Mouse (Mus musculus) G1E (cell line): ENCODE data around the gene Pi16. TPM values are rescaled to one million over a fixed set of nuclear protein-coding genes. Genes with fewer than 3 reads are reported as not detected.

ENCODE experiments used
- ATAC-seq: 2 replicates; pipeline ENCODE4 v1.8.0; 2016; ENCODE audit warnings: mild to moderate bottlenecking; ENCODE audit not compliant: insufficient number of reproducible peaks, poor library complexity, low FRiP score, severe bottlenecking; ENCODE audit errors: extremely low read depth
- DNase-seq: peaks from one replicate; pipeline ENCODE4 v3.0.0; 2012; ENCODE audit warnings: low spot score
- H3K27me3 ChIP-seq: 2 replicates; pipeline ENCODE4 v1.6.1; 2012; ENCODE audit warnings: mild to moderate bottlenecking, low read length, inconsistent platforms; ENCODE audit not compliant: insufficient read depth
- H3K36me3 ChIP-seq: replicated peaks from 2 replicates; pipeline ENCODE3; 2012; ENCODE audit warnings: mild to moderate bottlenecking, inconsistent platforms
- H3K4me1 ChIP-seq: 2 replicates; pipeline ENCODE4 v1.6.1; 2012; ENCODE audit warnings: low read depth, low read length, inconsistent platforms, mixed read lengths; ENCODE audit not compliant: insufficient read depth
- H3K4me3 ChIP-seq: 2 replicates; pipeline ENCODE4 v1.5.1; 2012; ENCODE audit warnings: low read depth, mild to moderate bottlenecking, inconsistent platforms, low read length, moderate library complexity, mixed read lengths
- H3K9me3 ChIP-seq: replicated peaks from 2 replicates; pipeline ENCODE4 v1.6.1; 2012; ENCODE audit warnings: inconsistent platforms
- CTCF ChIP-seq: IDR thresholded peaks from 2 replicates; pipeline ENCODE4 v1.5.1; 2012; ENCODE audit warnings: low read depth, low read length, inconsistent platforms, mixed read lengths
- GATA1 ChIP-seq: IDR thresholded peaks from 2 replicates; pipeline ENCODE4 v1.6.1; 2012; ENCODE audit warnings: borderline replicate concordance, low read length, inconsistent platforms, mixed read lengths
- GATA2 ChIP-seq: IDR thresholded peaks from 2 replicates; pipeline ENCODE4 v1.6.1; 2012; ENCODE audit warnings: low read depth, low read length, inconsistent platforms, borderline replicate concordance
- POLR2AphosphoS5 ChIP-seq: IDR thresholded peaks from 2 replicates; pipeline ENCODE4 v1.6.1; 2012; ENCODE audit warnings: low read depth, low read length, inconsistent platforms; ENCODE audit not compliant: insufficient replicate concordance
- TAL1 ChIP-seq: conservative IDR thresholded peaks from 2 replicates; pipeline ENCODE4 v1.6.1; 2012; ENCODE audit warnings: low read depth, low read length, inconsistent platforms, mixed read lengths
- polyA plus RNA-seq: library from polyadenylated mRNA; stranded (reverse); fragments of >175 nt; gene quantifications from 2 replicates; pipeline ENCODE4 v1.2.3, GENCODE M21; 2012
- total RNA-seq, 2 experiments: library from RNA; stranded (forward) in 1 of 2; stranded (reverse) in 1 of 2; fragments of 200-1000 nt in 1 of 2; fragments of >200 nt in 1 of 2; fragmentation: Nextera tagmentation in 1 of 2; gene quantifications; 2 replicates each; pipeline ENCODE4 v1.2.3; 2014 to 2017

Pi16 gene
- total and polyA plus RNA-seq, 3 experiments = 2.5 to 7.5 (median 5.5) TPM

- Histone ChIP-seq H3K27me3 (peaks cover 15% of the 10 kb centered on the region; the same call in 1 of the 2 replicates), H3K9me3 (peaks cover 2% of the 10 kb centered on the region; the same call in 1 of the 2 replicates)
Observed at GRCm38 (mm10) chr17:29323625-29324024, 6.1 kb downstream of the Pi16 start.

GRCm38 (mm10) chr17:29325831-29326230, 8.4 kb downstream of the Pi16 start:
- peaks cover 38% of the 10 kb centered on the region for H3K4me1 ChIP-seq
- peaks cover 14% of the 10 kb centered on the region; the same call in 1 of the 2 replicates for H3K27me3 ChIP-seq
- peaks cover 61% of the 10 kb centered on the region for H3K36me3 ChIP-seq
- H3K9me3 ChIP-seq = peaks cover 2% of the 10 kb centered on the region; the same call in 1 of the 2 replicates
- TF ChIP-seq CTCF (no peak), GATA1 (no peak), GATA2 (no peak), TAL1 (no peak), POLR2AphosphoS5 (no peak)
- no peak overlapping the region for H3K4me3 ChIP-seq
- no peak for ATAC-seq
- no peak for DNase-seq

More at GRCm38 (mm10) chr17:29323625-29324024, 6.1 kb downstream of the Pi16 start:
- peak; percentile 33 for DNase-seq
- peaks cover 39% of the 10 kb centered on the region for H3K36me3 ChIP-seq
- no peak for TF ChIP-seq GATA1
- no peak for TF ChIP-seq TAL1
- no peak for TF ChIP-seq POLR2AphosphoS5
- no peak for TF ChIP-seq GATA2
- no peak for TF ChIP-seq CTCF
- H3K4me1 ChIP-seq = peaks cover 60% of the 10 kb centered on the region
- peak; percentile 23; the same call in 1 of the 2 replicates for ATAC-seq
- no peak overlapping the region for H3K4me3 ChIP-seq

DNA sequence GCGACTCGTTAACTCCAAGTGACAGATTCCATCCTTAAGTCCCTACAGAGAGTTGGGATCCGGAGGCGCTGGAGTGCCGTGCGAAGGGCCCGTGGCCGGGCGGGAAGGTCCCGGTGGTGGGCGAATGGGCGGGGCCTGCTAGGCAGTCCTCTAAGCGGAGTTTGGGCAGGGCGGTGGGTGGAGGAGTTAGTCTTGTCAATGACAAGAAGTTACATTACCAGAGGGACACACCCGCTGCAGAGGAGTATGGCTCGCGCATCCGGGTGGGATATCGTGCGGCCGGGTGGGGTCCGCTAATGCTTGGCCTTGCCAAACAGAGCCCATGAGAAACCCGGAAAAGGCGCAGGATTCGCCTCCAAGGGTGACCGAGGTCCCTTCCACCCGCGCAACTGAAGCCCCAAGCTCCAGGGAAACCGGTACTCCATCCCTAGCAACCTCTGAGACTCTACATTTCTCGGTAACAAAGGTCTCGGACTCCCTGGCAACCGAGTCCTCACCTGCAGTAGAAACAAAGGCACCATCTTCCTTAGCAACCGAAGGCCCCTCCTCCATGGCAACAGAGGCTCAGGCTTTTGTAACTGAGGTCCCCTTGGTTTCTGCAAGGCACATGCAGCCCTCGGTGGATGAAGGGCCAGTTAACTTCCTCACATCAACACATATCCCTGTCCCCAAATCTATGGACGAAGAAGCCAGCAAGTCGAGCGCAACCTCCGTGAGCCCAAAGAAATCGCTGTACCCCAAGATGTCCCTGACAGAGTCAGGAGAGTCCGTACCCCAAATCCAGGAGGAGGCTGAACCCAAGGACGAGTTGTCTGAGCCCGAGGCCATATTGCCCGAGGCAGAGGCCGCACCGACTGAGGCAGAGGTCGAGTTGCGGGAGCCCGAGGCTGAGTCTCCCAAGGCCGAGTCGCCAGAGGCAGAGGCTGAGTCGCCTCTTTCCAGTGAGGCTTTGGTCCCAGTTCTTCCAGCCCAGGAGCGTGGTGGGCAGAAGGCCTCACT, 9.3 kb downstream of the Pi16 start:
- DNase-seq = no peak
- Histone ChIP-seq H3K4me1 (peaks cover 35% of the 10 kb centered on the region), H3K36me3 (peaks cover 71% of the 10 kb centered on the region), H3K9me3 (peaks cover 2% of the 10 kb centered on the region; the same call in 1 of the 2 replicates), H3K27me3 (peaks cover 5% of the 10 kb centered on the region; the same call in 1 of the 2 replicates), H3K4me3 (no peak overlapping the region)
- TF ChIP-seq TAL1 (no peak), GATA2 (no peak), POLR2AphosphoS5 (no peak), CTCF (no peak), GATA1 (no peak)
- no peak for ATAC-seq

DNA sequence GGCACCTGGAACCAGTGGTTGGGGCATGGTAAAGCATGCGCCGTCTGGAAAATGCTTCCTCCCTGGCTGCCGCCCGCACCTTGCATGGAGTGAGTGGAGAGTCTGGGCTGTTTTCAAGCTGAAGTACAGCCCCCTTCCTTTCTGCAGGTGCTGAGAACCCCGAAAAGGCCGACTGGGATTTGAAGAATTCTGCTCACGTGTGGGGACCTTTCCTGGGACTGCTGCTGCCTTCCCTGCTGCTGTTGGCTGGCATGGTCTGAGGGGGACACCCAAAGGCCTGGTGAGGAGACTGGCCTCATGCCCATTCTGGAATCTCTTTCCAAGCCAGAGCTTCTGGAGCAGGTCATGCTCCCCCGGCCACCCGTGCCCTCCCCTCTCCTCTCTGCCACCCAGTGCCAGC, 10.2 kb downstream of the Pi16 start:
- H3K4me1 ChIP-seq = peaks cover 35% of the 10 kb centered on the region
- no peaks in the 10 kb centered on the region; the same call in 1 of the 2 replicates for H3K27me3 ChIP-seq
- peaks cover 71% of the 10 kb centered on the region for H3K36me3 ChIP-seq
- TF ChIP-seq TAL1 (no peak), GATA1 (no peak), CTCF (no peak), POLR2AphosphoS5 (no peak), GATA2 (no peak)
- no peak overlapping the region for H3K4me3 ChIP-seq
- no peak for DNase-seq
- no peaks in the 10 kb centered on the region for H3K9me3 ChIP-seq
- ATAC-seq = no peak

GRCm38 (mm10) chr17:29330221-29330620, 12.7 kb downstream of the Pi16 start:
- Histone ChIP-seq H3K36me3 (peaks cover 92% of the 10 kb centered on the region), H3K27me3 (no peaks in the 10 kb centered on the region; the same call in 1 of the 2 replicates), H3K4me1 (peaks cover 28% of the 10 kb centered on the region), H3K9me3 (no peaks in the 10 kb centered on the region), H3K4me3 (no peak overlapping the region)
- no peak for ATAC-seq
- DNase-seq = no peak
- TF ChIP-seq POLR2AphosphoS5 (no peak), GATA1 (no peak), CTCF (no peak), TAL1 (no peak), GATA2 (no peak)
